Mouse (Mus musculus) spleen, adult 2 months (tissue): Measurements from ENCODE around the gene Ubxn10. TPM values are rescaled to one million over a fixed set of nuclear protein-coding genes. Genes with fewer than 3 reads are reported as not detected.
A peak's percentile ranks its signal among the peaks of the same experiment; 100 is the strongest.

ENCODE experiments used
- DNase-seq, 2 experiments: peaks; one replicate each; pipeline versions ENCODE4 v3.0.0 to v3.0.0-alpha.2; 2012 to 2021; ENCODE audit warnings: low spot score in 2 of 2, low read depth in 1 of 2
- H3K27ac ChIP-seq: fragments of 200-500 bp; 2 replicates; pipeline ENCODE4 v1.5.1; 2012; ENCODE audit warnings: low read length, inconsistent platforms; ENCODE audit not compliant: insufficient read depth
- H3K27me3 ChIP-seq: fragments of 200-500 bp; 2 replicates; pipeline ENCODE4 v1.6.1; 2012; ENCODE audit warnings: mild to moderate bottlenecking, moderate library complexity, low read length, inconsistent platforms; ENCODE audit not compliant: control insufficient read depth, insufficient read depth
- H3K36me3 ChIP-seq: fragments of 200-500 bp; 2 replicates; pipeline ENCODE4 v1.6.1; 2012; ENCODE audit warnings: mild to moderate bottlenecking, low read length, inconsistent platforms; ENCODE audit not compliant: control insufficient read depth, insufficient read depth
- H3K4me1 ChIP-seq: fragments of 200-500 bp; 2 replicates; pipeline ENCODE4 v1.6.1; 2011; ENCODE audit warnings: inconsistent platforms; ENCODE audit not compliant: control insufficient read depth, insufficient read depth, insufficient read length
- H3K4me3 ChIP-seq: fragments of 200-500 bp; 2 replicates; pipeline ENCODE4 v1.5.1; 2011; ENCODE audit warnings: mild to moderate bottlenecking, inconsistent platforms; ENCODE audit not compliant: insufficient read depth, insufficient read length; ENCODE audit errors: extremely low read depth
- CTCF ChIP-seq: fragments of 200-500 bp; IDR thresholded peaks from 2 replicates; pipeline ENCODE4 v1.5.1; 2011; ENCODE audit warnings: mild to moderate bottlenecking, inconsistent platforms; ENCODE audit not compliant: insufficient read depth, insufficient read length, insufficient replicate concordance; ENCODE audit errors: extremely low read depth
- POLR2A ChIP-seq: fragments of 200-500 bp; IDR thresholded peaks from 2 replicates; pipeline ENCODE4 v1.6.1; 2011; ENCODE audit warnings: low read depth, low read length, inconsistent platforms
- WGBS: fragments of 180-500 bp; shearing (Covaris S2); methylation state at CpG from one replicate; pipeline ENCODE4 v1.1.7; 2018; 5-methylcytosine and 5-hydroxymethylcytosine counted together
- polyA plus RNA-seq: library from polyadenylated mRNA; depleted of rRNA; stranded (reverse); fragments of >200 nt; gene quantifications from 2 replicates; pipeline ENCODE4 v1.2.3, GENCODE M21; 2012

The Ubxn10 gene
- polyA plus RNA-seq, 1 experiment, result 0.21 TPM

GRCm38 (mm10) chr4:138703591-138703990 is 33.4 kb downstream of the Ubxn10 start:
- DNase-seq, result no peak
- TF ChIP-seq POLR2A (no peak), CTCF (no peak)
- H3K27ac ChIP-seq, result no peak overlapping the region
- H3K4me3 ChIP-seq, result no peak overlapping the region
- H3K36me3 ChIP-seq, result no peaks in the 10 kb centered on the region
- 63% methylated on average over 7 of the region's 7 CpGs for WGBS
- H3K4me1 ChIP-seq, result no peaks in the 10 kb centered on the region
- no peaks in the 10 kb centered on the region for H3K27me3 ChIP-seq

GRCm38 (mm10) chr4:138702528-138702927 is 34.4 kb downstream of the Ubxn10 start:
- WGBS, result 78% methylated on average over 8 of the region's 8 CpGs
- no peaks in the 10 kb centered on the region for H3K36me3 ChIP-seq
- no peak for TF ChIP-seq CTCF
- no peak for TF ChIP-seq POLR2A
- DNase-seq, result no peak
- no peak overlapping the region for H3K4me3 ChIP-seq
- H3K27ac ChIP-seq, result no peak overlapping the region
- H3K4me1 ChIP-seq, result no peaks in the 10 kb centered on the region
- no peaks in the 10 kb centered on the region for H3K27me3 ChIP-seq

GRCm38 (mm10) chr4:138702031-138702430 is 34.9 kb downstream of the Ubxn10 start:
- WGBS, result 72% methylated on average over 2 of the region's 2 CpGs
- TF ChIP-seq CTCF, result no peak
- TF ChIP-seq POLR2A, result no peak
- Histone ChIP-seq H3K36me3 (no peaks in the 10 kb centered on the region), H3K4me3 (no peak overlapping the region), H3K27me3 (no peaks in the 10 kb centered on the region), H3K4me1 (no peaks in the 10 kb centered on the region), H3K27ac (no peak overlapping the region)
- DNase-seq, result no peak

- no peaks in the 10 kb centered on the region for H3K27me3 ChIP-seq
Observed at GRCm38 (mm10) chr4:138701111-138701510, 35.9 kb downstream of the Ubxn10 start.

GRCm38 (mm10) chr4:138700184-138700982 is 36.6 kb downstream of the Ubxn10 start:
- WGBS, result 32% methylated on average over 15 of the region's 15 CpGs
- Histone ChIP-seq H3K27ac (no peak overlapping the region), H3K27me3 (no peaks in the 10 kb centered on the region), H3K36me3 (no peaks in the 10 kb centered on the region), H3K4me1 (no peaks in the 10 kb centered on the region), H3K4me3 (no peak overlapping the region)
- TF ChIP-seq CTCF (peak; percentile 49; the same call in 1 of the 2 replicates), POLR2A (no peak)
- peak in 1 of 2 experiments; percentile 7 for DNase-seq

More at GRCm38 (mm10) chr4:138701111-138701510, 35.9 kb downstream of the Ubxn10 start:
- Histone ChIP-seq H3K4me1 (no peaks in the 10 kb centered on the region), H3K4me3 (no peak overlapping the region), H3K27ac (no peak overlapping the region), H3K36me3 (no peaks in the 10 kb centered on the region)
- WGBS, result 72% methylated on average over 8 of the region's 8 CpGs
- TF ChIP-seq CTCF (no peak), POLR2A (no peak)
- DNase-seq, result no peak

GRCm38 (mm10) chr4:138698296-138698695 is 38.7 kb downstream of the Ubxn10 start:
- H3K27ac ChIP-seq, result no peak overlapping the region
- H3K4me3 ChIP-seq, result no peak overlapping the region
- 63% methylated on average over 2 of the region's 2 CpGs for WGBS
- no peaks in the 10 kb centered on the region for H3K4me1 ChIP-seq
- TF ChIP-seq POLR2A (no peak), CTCF (no peak)
- DNase-seq, result no peak
- H3K36me3 ChIP-seq, result no peaks in the 10 kb centered on the region
- no peaks in the 10 kb centered on the region for H3K27me3 ChIP-seq

GRCm38 (mm10) chr4:138697166-138697860 is 39.7 kb downstream of the Ubxn10 start:
- no peaks in the 10 kb centered on the region for H3K27me3 ChIP-seq
- WGBS, result 54% methylated on average over 10 of the region's 10 CpGs
- no peak overlapping the region for H3K4me3 ChIP-seq
- H3K27ac ChIP-seq, result no peak overlapping the region
- no peaks in the 10 kb centered on the region for H3K36me3 ChIP-seq
- H3K4me1 ChIP-seq, result no peaks in the 10 kb centered on the region
- no peak for DNase-seq
- no peak for TF ChIP-seq POLR2A
- TF ChIP-seq CTCF, result no peak
